Mouse (Mus musculus) heart, postnatal 25 days (tissue): ENCODE measurements around the gene Bpgm. TPM values are rescaled to one million over a fixed set of nuclear protein-coding genes. Genes with fewer than 3 reads are reported as not detected.

ENCODE experiments used
- DNase-seq: peaks from one replicate; pipeline ENCODE4 v3.0.0; 2022; ENCODE audit warnings: low spot score
- intact Hi-C: fragments of 180-260 bp; cut with DNase I; formaldehyde crosslinking; loops from one replicate; pipeline ENCODE4 v1.15.1; 2025
- total RNA-seq, 2 experiments: library from RNA; stranded (reverse); gene quantifications; 2 replicates each; pipeline ENCODE4 v1.2.3; 2021

The Bpgm gene
- total RNA-seq = 100 to 1,000 TPM in 1 of 2 experiments, 10 to 100 TPM in 1; 63.5 to 103 TPM

GRCm38 (mm10) chr6:34475974-34476794 is at the start of gene Bpgm:
Gene Bpgm (plus strand): TSS chr6:34476207.
- peak; percentile 98 for DNase-seq
- intact Hi-C loops = loop anchor here (5.0 kb wide), 1 partner anchor 436 kb away; the partner anchor contains the start of gene Wdr91

GRCm38 (mm10) chr6:34439006-34439405 is 37.0 kb upstream of the Bpgm start:
- intact Hi-C loops = no loop called here
- no peak for DNase-seq

- intact Hi-C loops = no loop called here
- DNase-seq = no peak
Measured at GRCm38 (mm10) chr6:34441556-34442257, 34.3 kb upstream of the Bpgm start.

- no peak for DNase-seq
- intact Hi-C loops = no loop called here
Measured at GRCm38 (mm10) chr6:34443791-34444190, 32.2 kb upstream of the Bpgm start.

GRCm38 (mm10) chr6:34447961-34448360 is 28.0 kb upstream of the Bpgm start:
- DNase-seq = peak; percentile 3
- intact Hi-C loops = loop anchor here (2.0 to 5.0 kb wide), 2 partner anchors 76 to 155 kb away; no protein-coding TSS in a partner anchor

DNA sequence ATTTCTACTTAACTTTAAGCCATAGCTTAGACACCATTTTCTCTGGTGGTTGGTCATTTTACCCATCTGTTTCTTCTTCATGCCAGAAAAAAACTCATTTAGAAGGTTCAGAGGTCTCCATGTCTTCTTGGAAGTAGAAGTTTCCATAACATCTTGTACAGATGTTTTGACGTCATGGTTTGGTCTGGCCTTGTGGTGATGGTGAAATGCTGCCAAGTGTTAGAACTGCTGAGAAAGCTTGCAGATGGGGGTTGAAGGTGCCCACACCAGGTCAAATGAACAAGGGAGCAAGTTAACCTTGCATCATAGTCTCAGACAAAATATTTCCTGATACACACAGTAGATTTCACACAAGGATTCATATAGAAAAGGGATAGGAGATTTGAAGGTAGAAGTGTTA is 27.3 kb upstream of the Bpgm start:
- DNase-seq = no peak
- intact Hi-C loops = loop anchor here (2.0 to 5.0 kb wide), 2 partner anchors 76 to 156 kb away; no protein-coding TSS in a partner anchor

DNA sequence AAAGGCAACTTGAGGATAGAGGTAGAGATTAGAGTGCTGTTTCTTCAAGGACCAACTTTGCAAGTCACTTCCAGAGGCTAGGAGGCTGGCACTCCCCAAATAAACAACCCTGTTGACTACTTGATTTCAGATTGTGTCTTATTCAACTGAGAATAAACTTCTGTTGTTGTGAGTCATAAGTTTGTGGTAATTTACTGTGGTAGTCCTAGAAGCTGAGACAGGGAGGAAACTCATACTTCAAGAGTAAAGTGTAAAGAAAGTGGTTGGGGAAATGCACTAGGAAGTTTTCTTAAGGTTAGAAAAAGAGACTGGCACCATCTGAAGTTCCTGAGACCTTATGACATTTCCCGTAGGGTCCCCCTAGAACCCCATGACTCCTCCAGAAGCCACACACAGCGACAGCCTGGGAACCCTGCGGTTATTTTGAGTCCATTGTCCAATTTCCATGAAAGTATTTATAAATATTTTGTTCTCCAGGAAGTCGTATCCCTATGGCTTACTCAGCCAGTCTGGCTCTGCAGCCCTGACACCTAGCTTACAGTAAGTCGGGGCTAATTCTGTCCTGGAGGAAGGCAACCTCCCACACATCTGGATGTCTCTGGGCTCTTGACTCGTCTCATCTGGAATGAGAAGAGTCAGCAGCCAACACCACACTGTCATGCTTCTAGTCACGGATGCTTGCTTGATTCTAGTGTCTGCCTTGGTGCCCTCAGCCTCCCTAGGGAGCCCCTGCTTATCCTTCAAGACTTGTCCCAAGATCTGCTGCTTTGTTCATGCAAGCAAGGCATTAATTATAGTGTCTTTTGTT is 22.8 kb upstream of the Bpgm start:
- intact Hi-C loops = no loop called here
- no peak for DNase-seq

DNA sequence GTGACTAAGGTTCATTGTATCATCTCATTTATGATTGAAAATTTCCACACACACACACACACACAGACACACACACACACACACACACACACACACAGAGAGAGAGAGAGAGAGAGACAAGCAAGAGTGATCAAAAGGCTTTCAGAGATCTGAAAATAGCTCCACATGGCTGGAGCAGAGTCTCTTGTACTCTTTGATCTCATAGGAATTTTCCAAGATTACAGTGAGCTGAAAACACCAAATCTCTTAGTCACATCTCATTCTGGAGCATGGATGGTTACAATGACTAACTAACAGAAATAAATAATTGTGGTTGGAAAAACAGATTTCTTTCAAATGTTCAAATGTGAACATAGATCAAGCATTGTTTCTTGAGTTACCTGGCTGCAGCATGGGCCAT is 16.6 kb upstream of the Bpgm start:
- intact Hi-C loops = no loop called here
- DNase-seq = no peak

DNA sequence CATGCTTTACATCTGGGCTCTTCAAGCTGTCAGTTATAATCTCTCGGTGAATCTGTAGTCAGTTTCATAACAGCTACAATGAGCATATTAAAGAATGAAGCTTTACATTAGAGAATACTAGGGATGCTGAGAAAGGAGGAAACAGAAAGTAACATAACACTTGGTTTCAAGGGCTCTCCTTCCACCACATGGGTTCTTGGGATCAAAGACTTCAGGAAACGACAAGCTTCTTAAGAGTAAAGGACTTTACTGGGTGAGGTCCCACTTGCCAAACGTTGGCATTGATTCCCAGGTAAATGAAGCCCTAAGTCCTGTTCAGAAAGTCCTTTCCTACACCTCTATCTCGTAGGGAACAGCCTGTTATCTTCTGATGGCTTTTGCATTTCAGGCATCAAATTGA is 15.4 kb upstream of the Bpgm start:
- intact Hi-C loops = no loop called here
- no peak for DNase-seq

- no peak for DNase-seq
- intact Hi-C loops = no loop called here
Measured at GRCm38 (mm10) chr6:34463582-34463981, 12.4 kb upstream of the Bpgm start.

- DNase-seq = no peak
- intact Hi-C loops = no loop called here
Measured at GRCm38 (mm10) chr6:34471434-34472110, 4.4 kb upstream of the Bpgm start.

GRCm38 (mm10) chr6:34473346-34473745 is 2.7 kb upstream of the Bpgm start:
- no peak for DNase-seq
- intact Hi-C loops = no loop called here

DNA sequence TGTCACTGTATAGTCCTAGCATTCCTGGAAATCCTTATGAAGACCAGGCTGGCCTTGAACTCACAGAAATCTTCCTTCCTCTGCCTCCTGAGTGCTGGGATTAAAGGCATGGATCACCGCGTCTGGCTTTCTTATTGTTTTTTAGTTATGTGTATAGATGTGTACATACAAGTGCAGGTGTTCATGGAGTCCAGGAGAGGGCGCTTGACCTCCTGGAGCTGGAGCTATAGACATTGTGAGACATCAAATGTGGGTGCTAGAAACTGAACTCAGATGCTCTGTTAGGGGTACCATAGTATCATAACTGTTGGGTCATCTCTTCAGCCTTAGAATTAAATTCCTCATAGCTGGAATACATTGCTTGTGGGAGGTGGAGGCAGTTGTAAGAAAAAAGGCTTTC is 2.0 kb upstream of the Bpgm start:
- intact Hi-C loops = no loop called here
- no peak for DNase-seq

DNA sequence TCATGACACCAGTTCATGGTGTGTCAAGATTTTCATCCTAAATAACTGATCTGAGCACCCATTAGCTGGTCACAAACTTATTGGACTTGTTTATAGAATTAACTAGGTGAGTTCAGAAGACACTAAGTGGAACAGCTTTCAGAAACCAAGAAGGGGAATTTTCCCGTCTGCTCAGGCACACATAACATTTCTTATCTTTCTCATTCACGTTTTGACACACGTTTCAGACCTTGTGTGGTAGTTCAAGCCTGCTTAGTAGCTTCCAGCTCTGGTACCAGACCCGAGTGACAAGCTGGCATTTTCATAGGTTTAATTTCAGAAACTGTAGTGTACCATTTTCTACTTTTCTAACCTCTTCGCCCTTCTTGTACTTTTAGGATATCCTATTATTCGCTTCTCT is 616 bp upstream of the Bpgm start:
- DNase-seq = no peak
- intact Hi-C loops = loop anchor here (5.0 kb wide), 1 partner anchor 437 kb away; the partner anchor contains the start of gene Wdr91

DNA sequence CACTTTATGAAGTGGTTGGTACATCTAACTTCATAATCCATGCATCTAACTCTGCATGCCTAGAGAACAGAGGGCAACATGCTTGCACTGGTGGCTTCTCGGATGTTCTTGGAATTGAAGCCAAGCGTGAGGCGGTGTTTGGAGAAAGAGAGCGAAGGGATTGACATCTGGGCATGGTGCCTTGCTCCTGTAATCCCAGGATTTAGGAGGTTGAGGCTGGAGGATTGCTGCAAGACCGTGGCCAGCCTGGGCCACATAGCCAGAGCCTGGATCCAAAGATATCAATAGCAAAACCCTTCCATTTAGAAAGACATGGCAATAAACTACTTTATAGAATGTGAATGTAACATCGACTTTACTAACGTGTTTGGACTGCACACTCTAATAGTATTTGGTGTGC is 2.0 kb downstream of the Bpgm start:
- intact Hi-C loops = loop anchor here (5.0 kb wide), 1 partner anchor 434 kb away; the partner anchor contains the start of gene Wdr91

DNA sequence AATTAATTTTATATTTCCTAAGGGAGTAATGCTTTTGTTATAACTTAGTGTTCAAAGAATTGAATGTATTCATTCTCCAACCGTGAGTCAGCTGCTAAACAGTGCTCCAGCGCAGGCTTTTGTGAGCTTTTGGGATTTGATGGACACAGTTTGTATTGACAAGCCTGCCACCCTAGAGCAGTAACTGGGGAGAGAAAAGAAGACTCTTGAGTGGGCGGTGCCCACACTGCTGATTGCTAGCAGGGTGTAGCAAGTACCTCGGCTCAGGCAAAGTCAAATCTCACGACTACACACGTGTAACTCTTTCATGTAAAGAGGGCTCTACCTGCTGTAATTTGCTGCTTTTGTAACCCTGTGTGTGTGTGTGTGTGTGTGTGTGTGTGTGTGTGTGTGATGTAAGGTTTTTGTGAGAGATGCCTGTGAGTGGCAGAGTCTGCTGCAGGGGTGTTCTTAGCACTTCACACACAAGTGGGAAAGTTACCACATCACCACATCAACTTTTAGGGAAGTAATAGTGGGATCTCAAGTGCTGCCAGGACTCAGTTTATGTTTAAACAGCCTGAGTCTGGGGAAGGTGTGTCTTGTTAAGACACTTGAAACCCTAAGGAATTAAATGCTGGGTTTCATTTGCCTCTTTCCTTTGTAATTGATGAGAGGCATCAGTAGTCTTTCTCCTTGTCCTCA is 2.8 kb downstream of the Bpgm start:
- no peak for DNase-seq
- intact Hi-C loops = loop anchor here (5.0 kb wide), 1 partner anchor 433 kb away; the partner anchor contains the start of gene Wdr91

More for the DNA sequence above, 2.0 kb downstream of the Bpgm start:
- DNase-seq = no peak

- DNase-seq = no peak
- intact Hi-C loops = loop anchor here (5.0 kb wide), 1 partner anchor 433 kb away; the partner anchor contains the start of gene Wdr91
Measured at GRCm38 (mm10) chr6:34479531-34479930, 3.5 kb downstream of the Bpgm start.

GRCm38 (mm10) chr6:34480749-34481148 is 4.7 kb downstream of the Bpgm start:
- intact Hi-C loops = no loop called here
- DNase-seq = no peak

- intact Hi-C loops = no loop called here
- no peak for DNase-seq
Measured at GRCm38 (mm10) chr6:34481349-34481748, 5.3 kb downstream of the Bpgm start.
